Mouse (Mus musculus) liver, adult 2 months (tissue): ENCODE results near the gene Ttc27.

ENCODE experiments used
- CTCF ChIP-seq: fragments of 200-500 bp; IDR thresholded peaks from 2 replicates; pipeline ENCODE4 v1.5.1; 2011; ENCODE audit warnings: low read depth, low read length, control low read depth
- POLR2A ChIP-seq: fragments of 200-500 bp; IDR thresholded peaks from 2 replicates; pipeline ENCODE4 v1.6.1; 2011; ENCODE audit warnings: low read length, control low read depth; ENCODE audit not compliant: insufficient read depth; ENCODE audit errors: extremely low read depth

DNA sequence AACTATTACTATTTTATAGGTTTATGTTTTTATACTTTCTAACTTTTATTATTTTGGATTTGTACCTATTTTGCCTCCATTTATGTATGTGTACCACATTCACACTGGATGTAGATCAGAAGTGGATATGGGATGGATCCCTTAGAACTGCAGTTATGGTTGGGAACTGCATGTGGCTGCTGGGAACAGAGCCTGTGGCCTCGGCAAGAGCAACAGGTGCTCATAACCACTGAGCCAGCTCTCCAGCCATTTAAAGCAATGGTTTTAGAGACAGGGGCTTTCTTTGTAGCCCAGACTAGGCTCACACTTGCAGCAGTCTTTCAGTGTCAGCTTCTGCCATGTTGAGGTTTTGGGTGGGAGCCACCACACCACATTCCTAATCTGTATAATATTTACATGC lies 32.1 kb downstream of the Ttc27 start:
- no peak for TF ChIP-seq POLR2A
- no peak for TF ChIP-seq CTCF
